Mouse (Mus musculus) liver, embryonic 12.5 days (tissue): ENCODE measurements around the gene Lix1. TPM values are rescaled to one million over a fixed set of nuclear protein-coding genes. Genes with fewer than 3 reads are reported as not detected.

Source experiments
- polyA plus RNA-seq: library from polyadenylated mRNA; unstranded; fragments of >200 nt; fragmentation: Nextera tagmentation; extraction: Ambion mirVana; gene quantifications from 2 replicates; pipeline ENCODE4 v1.2.1, GENCODE M21; 2016

Gene Lix1
- polyA plus RNA-seq, 1 experiment from 2014 or later: 0.60 TPM

Other genes starting within 250 kb of the Lix1 start
- 18.2 and 20.7 TPM in 2 replicates for gene Riok2, start 28.4 kb upstream of the Lix1 start, polyA plus RNA-seq
- 3.8 and 4.2 TPM in 2 replicates for gene Lnpep, start 222.4 kb downstream of the Lix1 start, polyA plus RNA-seq